Mouse (Mus musculus) spleen, postnatal 10 days (tissue): ENCODE measurements at regions not wholly inside any gene's neighbourhood (a gene's known extent, or its start where the extent isn't known, plus 50 kb on each side); places are given as distances from the start of the nearest gene placed in this dataset.
"Not testable (repeated sequence)": the region's sequence is repeated elsewhere in the genome, so short reads cannot be mapped to it uniquely, and the experiment has no call there.

ENCODE experiments used
- DNase-seq, 2 experiments: peaks; one replicate each; pipeline ENCODE4 v3.0.0; 2021 to 2022; ENCODE audit warnings: low spot score in 2 of 2

DNA sequence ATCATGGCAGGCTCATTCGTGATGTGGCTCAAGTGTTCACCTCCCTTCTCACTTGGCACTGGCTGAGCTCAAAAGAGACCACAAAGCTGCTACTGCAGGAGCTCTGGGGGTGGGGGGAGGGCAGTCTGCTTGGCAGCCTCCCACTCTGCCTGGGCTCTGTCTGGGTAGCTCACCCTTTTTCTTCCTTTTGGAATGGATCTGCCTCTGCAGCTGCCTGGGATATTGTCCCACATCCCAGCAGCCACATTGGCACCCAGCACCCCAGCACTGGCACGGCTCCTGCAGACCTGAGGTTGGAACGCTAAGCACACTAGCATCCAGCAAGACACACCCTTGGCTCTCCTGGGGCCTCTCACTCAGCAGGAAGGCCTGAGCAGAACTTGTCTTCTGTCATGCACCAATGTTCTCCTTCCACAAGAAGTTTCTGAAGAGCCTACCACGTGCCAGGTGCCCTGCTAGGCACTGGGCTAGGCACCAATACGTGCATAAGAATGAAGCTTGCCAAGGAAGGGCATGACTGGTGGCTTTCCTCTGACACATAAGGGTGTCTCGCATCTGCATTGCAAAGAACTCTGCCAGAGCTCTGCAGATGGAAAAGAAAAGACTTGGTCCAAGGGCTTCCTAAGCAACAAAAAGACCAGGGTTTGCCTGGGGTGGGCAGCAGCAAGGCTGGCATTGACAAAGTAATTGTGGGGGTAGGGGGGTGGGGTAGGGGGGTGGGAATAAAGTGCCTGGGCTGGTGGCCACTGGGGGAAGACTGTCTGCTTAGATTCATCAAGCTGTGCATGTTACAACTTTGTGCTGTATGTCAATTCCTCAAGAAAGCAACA, 112.1 kb upstream of the Sipa1l1 start:
- not testable (repeated sequence) for DNase-seq

DNA sequence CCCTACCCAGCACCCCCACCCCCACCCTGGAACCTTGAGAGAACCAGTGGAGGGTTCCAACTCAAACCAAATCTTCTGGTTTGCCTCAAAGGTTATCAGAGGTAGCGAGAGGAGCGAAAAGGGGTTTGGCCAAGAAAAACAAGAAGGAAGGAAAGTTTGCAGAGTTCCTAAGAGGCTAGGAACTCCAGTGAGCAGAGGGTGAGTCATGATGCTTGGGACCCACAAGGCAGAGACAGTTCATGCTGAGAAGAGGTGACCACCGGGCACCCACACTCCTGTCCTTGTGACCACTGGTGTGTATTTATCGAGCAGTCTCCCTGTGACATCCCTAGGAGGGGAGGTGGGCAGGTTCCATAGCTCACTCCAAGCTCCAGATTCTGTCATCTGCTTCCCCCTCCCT, 104.1 kb upstream of the Sipa1l1 start:
- DNase-seq = no peak

DNA sequence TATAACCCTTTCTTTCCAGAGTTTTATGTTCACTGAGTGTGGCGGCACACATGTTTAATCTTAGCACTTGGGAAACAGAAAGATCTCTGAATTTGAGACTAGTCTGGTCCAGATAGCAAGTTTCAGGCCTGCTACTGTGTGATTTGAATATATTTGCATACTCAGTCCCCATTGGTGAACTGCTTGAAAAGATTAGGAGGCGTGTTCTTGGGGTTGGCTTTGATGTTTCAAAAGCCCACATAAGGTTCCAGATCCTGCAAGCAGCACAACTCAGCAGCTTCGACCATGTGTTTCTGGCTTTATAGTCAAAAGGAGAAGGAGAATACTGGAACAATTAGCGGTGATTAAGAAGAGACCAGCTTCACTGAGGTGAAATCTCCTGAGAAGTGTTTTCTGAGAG, 102.3 kb upstream of the Sipa1l1 start:
- no peak for DNase-seq

DNA sequence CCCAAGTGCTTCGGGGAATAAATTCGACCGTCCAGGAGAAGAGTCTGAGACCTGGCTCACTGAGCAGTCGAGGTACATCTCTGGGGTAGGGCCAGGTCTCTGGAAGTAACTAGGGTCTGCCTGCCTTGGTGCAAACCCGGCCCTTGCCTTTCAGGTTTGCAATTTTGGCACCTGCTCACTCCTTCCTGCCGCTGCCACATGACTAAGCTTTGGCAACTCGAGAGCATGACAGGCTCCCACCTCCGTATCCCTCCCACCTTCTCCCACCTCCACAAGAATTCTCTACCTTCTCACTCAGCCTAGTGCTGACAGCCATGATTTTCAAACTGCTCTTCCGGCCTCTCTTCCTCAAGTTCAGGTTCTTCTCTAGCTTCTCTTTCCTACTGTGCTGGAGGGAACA, 99.5 kb upstream of the Sipa1l1 start:
- DNase-seq = no peak

DNA sequence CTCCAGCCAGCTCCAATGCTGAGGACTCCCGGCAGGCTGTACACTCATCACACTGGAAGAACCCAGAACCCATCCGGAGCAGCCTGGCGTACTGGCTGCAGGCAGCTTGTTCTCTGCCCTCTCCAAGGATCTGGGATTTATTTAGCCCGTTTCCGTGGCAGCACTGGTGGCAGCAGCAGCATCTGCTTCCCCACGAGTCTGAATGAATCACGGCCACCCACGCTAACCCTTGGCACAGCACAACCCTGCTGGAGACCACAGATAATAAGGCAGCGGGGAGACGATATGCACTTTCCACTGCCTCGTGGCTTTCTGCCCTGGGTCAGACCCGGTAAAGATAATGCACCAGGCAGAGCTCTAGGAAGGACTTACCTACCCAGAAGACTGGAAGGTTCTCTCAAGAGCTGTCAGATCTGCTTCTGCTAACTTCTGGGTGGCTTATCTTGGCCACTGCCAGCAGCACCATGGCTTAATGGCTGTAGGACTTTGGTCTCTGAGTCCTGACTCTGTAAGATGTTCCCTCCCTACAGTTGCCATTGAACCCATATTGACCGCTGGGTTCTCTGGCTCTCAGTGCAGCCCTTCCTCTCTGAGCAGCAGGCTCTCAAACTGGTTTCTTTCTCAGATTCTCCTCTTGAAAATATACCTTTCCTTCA, 96.2 kb upstream of the Sipa1l1 start:
- DNase-seq = no peak

DNA sequence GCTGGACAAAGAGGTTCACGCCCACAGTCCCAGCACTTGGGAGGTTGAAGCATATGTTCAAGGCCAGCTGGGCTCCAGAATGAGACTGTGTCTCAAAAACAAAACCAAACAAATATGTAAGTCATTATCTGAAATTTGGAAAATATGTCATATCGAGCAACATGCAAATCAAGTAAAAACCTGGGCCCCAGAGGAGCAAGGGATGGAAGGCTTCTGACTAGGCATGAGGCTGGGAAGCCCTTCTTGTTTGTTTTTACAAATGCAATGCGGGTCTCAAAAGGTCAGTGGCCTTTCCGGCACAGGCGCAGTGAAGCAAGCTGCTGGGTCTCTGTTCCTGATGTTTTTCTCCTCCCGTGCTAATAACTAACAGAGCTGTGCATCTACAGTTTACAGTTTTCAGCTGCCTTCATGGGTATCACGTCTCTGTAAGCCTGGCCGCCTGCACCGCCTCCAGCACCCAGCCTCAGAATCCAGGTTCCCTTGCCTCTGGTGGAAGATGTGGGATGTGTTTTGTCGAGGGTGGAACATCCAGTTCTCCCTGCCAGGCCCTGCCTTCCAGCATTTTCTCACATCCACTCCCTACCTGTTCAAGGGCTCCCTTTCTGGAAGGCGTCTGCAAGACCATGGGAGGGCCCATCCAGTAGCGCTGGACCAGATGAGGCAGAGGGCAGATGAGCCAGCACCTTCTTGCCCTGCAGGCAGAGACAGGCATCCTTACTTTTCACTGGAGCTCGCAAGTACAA, 93.5 kb upstream of the Sipa1l1 start:
- no peak for DNase-seq

DNA sequence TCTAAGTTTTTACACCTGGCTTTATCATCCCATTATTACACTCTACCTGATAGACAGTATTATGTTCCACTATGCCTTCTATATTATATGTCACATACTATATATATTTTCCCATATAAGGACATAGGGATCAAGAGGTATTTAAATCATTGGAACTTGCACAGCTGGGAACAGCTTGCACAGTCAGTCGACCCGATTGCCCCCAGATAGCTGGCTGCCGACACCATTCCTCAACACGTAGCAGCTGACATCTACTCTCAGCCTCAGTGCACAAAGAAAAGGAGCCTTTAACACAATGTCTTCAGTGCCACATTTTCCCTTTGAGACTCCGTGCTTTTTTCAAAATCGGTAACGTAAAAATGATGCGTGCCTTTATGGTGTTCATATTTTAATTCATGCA, 92.4 kb upstream of the Sipa1l1 start:
- no peak for DNase-seq

DNA sequence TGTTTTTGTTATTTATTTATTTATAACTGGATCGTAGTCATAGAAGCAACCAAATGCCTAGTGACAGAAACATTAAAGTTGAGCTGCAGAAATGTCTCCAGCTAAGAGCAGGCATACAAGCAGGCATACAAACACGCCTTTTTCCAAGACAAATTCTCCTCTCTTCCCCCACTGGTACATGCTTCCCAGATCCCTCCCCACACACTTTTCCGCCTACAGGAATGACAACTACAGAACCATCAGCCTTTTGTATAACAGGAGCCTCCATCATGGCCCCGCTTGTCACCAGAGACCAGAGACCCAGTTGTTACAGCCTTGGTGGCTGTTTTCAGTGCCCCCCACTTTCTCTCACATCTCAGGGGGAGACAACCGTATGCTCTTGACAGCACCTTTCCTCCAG, 91.2 kb upstream of the Sipa1l1 start:
- DNase-seq = no peak

DNA sequence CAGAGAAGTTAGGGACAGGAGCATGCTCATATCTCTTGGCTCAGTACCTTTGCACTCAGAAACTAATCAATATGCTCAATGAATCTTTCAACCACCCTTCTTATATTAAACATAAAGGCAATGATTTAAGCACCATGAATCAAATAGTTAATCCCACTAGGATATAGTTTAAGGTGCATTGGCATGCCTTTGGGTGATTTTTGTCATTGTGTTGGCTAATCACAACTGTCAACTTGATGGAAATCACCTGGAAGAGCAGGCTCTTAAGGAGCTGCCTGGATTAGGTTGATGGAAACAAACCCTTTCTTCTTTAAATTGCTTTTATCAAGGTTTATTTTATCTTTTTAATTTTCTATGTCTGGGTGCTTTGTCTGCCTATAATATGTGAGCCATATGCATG, 90.4 kb upstream of the Sipa1l1 start:
- DNase-seq = no peak

DNA sequence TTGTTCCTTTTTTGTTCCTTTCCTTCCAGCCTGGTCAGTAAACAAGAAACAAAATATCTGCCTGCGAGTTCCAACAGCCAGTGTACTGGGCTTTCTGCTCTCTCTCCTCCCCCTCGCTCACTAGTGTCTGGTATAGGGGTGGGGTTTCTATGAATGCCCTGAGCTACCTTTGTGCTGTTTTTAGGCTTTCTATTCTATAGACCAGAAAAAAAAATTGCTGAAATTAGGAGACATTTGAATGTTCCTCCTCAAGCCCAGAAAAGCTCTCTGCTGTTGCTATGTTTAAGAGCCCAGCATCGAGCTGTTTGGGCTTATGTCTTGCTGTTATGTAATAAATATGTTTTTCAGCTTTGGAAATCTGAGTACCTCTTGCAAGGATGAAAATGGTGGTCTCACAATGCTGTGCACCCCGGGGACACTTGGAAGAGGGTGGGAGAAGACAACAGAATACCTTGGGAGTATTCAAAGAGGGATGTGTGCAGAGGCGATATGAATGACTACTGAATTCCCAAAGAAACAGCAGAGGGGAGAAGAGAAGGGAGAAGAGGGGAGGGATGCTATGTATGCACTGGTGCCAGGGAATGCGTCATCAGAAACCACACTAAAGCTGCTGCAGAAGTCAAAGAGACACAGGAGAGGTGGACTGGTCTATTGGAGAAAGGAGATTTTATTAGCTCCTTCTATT, 88.8 kb upstream of the Sipa1l1 start:
- no peak for DNase-seq

DNA sequence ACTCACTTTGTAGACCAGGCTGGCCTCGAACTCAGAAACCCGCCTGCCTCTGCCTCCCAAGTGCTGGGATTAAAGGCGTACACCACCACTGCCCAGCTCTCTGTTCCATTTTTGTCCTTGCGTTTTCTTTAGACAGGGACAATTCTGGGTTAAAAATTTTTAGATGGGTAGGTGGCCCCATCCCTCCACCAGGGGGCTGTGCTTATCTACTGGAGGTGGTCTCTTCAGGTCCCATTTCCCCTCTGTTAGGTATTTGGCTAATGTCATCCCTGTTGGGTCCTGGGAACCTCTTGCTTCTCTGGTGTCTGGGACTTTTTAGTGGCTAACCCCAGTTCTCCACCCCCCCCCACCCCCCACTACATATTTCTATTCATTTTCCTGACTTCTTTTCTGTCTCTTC, 86.5 kb upstream of the Sipa1l1 start:
- DNase-seq = peak in 1 of 2 experiments; percentile 38

DNA sequence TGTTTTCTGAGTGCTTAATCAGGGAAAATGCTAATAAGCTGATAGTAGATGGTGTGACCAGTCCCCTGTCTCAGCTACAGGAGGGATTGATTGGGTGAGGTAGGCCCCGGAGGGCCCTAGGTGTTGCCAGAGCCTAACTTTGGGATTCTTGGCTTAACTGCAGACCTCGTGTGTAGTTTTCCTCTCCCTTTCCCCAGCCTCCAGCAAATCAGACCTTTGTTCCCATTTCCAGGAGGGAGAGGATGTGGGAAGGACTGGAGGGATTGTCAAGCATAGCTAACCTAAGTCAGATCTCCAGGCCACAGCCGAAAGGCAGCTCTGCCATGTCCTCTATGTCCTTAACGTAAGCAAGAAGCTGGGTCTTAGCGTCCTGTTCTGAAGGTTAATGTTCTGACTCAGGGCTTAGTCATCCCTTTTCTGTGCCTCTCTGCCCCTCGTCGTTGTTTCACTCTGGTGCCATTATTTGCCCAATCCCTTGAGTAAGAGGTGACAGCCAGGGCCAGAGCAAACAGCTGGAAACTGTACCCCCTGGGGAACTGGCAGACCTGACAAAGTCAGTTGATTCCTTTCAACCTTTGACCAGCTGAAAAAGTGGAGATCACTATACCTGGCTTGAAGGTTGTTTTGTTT, 83.2 kb upstream of the Sipa1l1 start:
- no peak for DNase-seq

DNA sequence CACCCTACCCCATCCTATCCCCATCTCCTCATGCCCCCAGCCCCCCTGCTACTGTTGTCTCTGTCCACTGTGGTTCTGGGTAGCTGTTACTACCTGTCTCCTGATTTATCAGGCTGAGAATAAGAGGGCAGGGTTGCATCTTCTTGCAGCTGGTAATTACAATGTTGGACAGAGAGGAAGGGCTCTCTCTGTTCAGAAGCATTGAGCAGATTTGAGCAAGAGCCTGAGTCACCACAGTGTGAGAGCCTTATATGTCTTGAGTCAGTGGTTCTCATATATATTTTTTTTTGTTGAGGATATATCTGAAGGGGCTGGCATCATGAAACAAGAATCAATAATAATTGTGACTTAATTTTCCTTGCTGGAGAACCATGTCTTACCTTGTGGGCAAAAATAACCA, 82.7 kb upstream of the Sipa1l1 start:
- DNase-seq = no peak

DNA sequence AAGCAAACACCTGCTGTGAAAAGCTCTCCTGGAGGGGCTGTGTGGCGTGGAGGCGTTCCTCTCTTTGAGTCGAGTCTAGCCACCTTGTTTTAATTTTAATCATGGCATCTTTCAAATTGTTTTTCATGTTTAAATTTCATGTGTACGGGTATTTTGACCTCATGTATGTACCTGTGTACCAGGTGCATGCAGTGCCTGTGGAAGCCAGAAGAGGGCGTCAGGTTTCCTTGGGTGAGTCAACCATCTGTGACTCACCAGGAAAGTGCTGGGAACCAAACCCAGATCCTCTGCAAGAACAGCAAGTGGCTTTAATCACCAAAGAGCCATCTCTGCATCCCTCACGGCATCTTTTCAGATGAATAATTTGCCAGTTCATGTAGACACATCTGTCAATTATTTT, 79.8 kb upstream of the Sipa1l1 start:
- no peak for DNase-seq

DNA sequence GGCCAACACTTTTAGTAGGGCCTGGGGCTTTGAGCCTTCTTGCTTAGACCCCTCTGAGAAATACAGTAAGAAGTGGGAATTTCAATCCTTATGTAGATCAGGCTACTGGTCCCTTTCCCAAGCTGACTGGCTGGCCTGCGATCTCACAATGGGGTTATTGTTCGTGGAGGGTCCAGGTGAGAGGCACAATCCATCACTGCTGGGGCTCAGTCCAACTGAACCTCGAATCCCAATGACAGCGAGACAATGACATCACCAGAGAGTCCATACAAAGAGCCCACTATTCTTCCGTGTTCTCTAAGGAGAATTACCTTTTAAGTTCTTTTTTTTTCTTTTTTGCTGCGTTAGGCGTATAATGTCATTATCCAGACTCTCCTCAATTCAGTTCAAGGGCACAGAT, 75.8 kb upstream of the Sipa1l1 start:
- no peak for DNase-seq

DNA sequence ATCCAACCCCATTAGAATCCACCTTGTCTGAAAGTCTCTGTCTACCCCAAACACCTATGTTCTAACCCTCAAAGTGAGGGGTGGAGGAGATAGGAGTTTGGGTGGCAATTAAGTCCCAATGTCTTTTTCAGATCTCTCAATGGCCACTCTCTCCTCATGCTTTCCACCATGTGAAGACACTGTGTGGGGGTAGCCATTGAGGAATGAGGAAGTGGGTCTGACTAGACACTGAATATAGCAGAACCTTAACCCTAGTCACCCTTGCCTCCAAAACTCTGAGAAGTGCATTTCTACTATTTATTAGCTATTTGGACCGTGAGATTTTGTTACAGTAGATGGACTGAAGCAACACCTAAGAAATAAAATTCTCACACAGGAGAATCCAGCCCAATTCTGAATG, 73.7 kb upstream of the Sipa1l1 start:
- DNase-seq = no peak

DNA sequence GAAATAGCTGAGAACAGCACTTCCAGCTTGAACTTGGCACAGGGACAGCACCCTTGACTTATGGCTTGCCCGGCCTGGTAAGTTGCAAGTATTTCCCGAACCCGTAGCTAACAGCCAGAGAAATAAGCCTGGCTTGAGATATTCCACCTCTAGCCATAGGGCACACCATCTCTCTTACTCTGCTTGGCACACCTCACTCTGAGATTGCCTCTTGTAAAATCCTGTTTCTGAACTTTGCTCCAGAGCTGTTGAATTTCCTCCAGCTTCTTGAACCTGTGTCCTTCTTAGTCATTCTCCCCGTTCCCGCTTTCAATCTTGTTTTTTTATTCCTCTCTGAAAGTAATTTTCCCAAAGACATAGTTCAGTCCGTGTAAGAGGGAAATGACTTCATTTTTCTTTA, 72.0 kb upstream of the Sipa1l1 start:
- no peak for DNase-seq

DNA sequence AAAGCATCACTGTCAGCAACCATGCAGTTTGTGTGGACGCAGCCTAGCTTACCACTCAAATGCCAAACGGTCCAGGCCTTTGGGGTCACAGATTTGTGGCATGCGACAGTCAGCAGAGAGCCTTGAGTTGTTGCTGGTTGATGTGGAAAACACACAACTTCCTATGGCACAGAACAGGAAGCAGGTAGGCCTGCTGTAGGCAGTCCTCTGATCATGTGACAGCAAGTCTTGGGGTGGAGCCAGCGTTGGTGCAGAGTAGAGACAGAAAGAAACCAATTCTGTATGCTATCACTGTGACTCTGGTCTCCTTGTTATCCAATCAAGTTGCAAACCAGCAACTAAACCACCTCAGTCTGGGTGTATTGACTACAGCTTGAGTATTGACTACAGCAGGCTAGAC, 71.5 kb upstream of the Sipa1l1 start:
- DNase-seq = no peak

DNA sequence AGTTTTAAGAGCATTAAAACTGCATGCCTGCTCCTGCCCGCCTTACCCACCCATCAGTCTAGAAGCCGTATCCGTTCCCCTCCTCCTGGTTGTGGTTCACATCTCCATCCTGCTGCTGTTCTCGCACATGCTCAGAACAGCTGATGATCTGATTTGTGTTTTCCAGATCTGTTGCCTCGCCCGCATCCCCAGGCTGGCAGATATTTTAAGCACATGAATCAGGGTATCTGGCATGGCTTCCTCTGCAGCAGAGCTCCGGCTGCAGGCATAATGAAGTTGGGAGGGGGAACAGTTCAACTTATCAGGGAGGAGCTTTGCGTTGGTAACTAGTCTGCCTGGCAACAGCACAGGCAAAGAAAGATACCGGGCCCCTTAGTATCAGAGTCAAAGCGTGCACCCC, 64.9 kb upstream of the Sipa1l1 start:
- no peak for DNase-seq

DNA sequence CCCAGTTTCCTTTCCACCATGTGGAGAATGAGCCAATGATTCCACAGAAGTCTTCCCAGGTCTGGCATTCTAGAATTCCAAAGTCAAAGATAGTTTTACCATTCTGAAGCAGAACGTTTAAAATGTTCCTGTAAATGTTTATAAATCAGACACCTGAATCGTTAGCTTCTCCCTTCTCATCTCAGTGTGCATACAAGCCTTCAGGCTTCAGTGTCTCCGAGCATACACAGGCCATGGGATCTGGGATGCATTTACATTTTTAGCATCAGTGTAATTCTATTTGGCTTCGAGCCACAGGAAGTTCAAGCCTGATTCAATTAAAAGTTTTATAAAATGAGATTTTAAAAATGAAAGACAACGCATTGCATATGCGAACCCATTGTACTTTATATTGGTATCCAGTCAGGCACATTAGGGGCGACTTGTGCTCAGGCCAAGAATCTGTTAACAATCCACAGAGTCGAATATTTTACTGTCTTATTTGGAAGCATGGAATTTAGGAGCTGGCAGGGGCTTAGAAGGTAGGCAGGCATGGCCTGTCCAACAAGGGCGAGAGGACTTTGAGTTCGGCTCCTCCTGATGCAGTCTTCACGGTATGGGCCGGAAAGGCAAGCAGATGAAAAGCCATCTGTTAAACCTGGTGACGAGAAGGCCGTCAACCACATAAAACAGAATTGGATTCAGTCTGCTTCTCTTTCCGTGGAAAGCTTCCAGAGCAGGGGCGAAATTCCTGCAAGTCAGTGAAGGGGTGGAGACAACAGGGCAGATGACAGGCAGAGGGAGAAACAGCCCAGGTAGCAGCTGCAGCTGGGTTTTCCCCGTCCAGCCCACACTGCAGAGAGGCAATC, 63.7 kb upstream of the Sipa1l1 start:
- DNase-seq = no peak

DNA sequence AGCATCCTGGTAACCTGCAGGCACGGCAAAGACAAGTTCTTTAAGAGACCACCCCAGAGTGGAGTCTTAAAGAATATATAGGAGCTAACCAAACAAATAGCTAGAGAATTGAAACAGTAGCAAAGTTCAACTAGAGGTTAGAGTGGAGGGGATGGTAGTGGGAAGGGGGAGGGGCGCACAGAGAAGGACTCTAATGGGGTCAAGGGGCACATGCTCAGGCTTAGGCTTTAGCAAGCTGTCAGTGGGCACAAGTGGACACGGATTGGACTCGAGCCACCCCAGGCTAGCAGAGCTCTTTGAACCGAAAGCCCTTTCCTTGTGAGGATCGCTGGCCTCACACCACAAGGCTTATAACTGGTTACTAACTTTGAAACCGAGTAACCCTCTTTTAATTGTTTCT, 53.4 kb upstream of the Sipa1l1 start:
- no peak for DNase-seq
